Comparison of ENCODE assay signal across 8 mouse cellular contexts in genomic region chr19:3281886-3282285, GRCm38 (mm10). TPM values are rescaled to one million over a fixed set of nuclear protein-coding genes. Genes with fewer than 3 reads are reported as not detected.
DNase-seq lines count a peak whose midpoint lies in the region; ATAC-seq and TF ChIP-seq lines count a peak whose summit lies in the region.
"Had no signal": no experiment of that assay in that cellular context is flagged by ENCODE, and none has a peak within 500 bp of the region (broad histone marks: within the 10 kb centered on the region; RNA-seq: fewer than 3 reads in every experiment).

No protein-coding gene starts in this region.

- peaks cover 47% of the 10 kb centered on the region for H3K36me3 ChIP-seq in limb, embryonic 14.5 days (ENCODE audit: control insufficient read depth, insufficient read depth, low read length)
- no peaks in the 10 kb centered on the region for H3K36me3 ChIP-seq in stomach, embryonic 16.5 days (ENCODE audit: control insufficient read depth, insufficient read depth, low read length)

- ATAC-seq in limb, embryonic 14.5 days (ENCODE audit: low FRiP score, low read depth), result no peak
- no peak for ATAC-seq in stomach, embryonic 16.5 days (ENCODE audit: insufficient read depth, low FRiP score)

- no peak for TF ChIP-seq POLR2A in embryonic fibroblast, embryonic 13.5 days (IDR thresholded peaks at IDR 0.05; ENCODE audit: low read depth, low read length)
- no peak for TF ChIP-seq POLR2A in limb, embryonic 14.5 days (IDR thresholded peaks at IDR 0.05; ENCODE audit: borderline replicate concordance, extremely low read depth, insufficient read depth, insufficient read length)

- no peaks in the 10 kb centered on the region for H3K27me3 ChIP-seq in limb, embryonic 14.5 days (ENCODE audit: control insufficient read depth, insufficient read depth, low read length)
- no peaks in the 10 kb centered on the region for H3K27me3 ChIP-seq in stomach, embryonic 16.5 days (ENCODE audit: control insufficient read depth, insufficient read depth, low read length)

- peak overlapping the region; percentile 87 for H3K9ac ChIP-seq in limb, embryonic 14.5 days (ENCODE audit: low read depth, low read length, severe bottlenecking)
- peak overlapping the region; percentile 88 for H3K9ac ChIP-seq in stomach, embryonic 16.5 days (ENCODE audit: low read length)

- H3K9me3 ChIP-seq in limb, embryonic 14.5 days (ENCODE audit: control insufficient read depth, low read length), result no peaks in the 10 kb centered on the region
- H3K9me3 ChIP-seq in stomach, embryonic 16.5 days (replicated peaks; ENCODE audit: control insufficient read depth, low read length), result no peaks in the 10 kb centered on the region

- no peaks in the 10 kb centered on the region for H3K4me1 ChIP-seq in embryonic fibroblast, embryonic 13.5 days (ENCODE audit: control insufficient read depth, insufficient read depth, low read length)
- peaks cover 4% of the 10 kb centered on the region for H3K4me1 ChIP-seq in limb, embryonic 14.5 days (ENCODE audit: control insufficient read depth, insufficient read depth, low read length)
- peaks cover 14% of the 10 kb centered on the region for H3K4me1 ChIP-seq in stomach, embryonic 16.5 days (ENCODE audit: control insufficient read depth, insufficient read depth, low read length)

- peak overlapping the region; percentile 89 for H3K4me3 ChIP-seq in embryonic fibroblast, embryonic 13.5 days (ENCODE audit: insufficient read depth, low read length)
- H3K4me3 ChIP-seq in limb, embryonic 14.5 days (replicated peaks; ENCODE audit: low read length), result peak overlapping the region; percentile 71
- peak overlapping the region; percentile 95 for H3K4me3 ChIP-seq in stomach, embryonic 16.5 days (replicated peaks; ENCODE audit: low read length)

- H3K4me2 ChIP-seq in limb, embryonic 14.5 days (replicated peaks; ENCODE audit: low read depth, low read length, severe bottlenecking), result peak overlapping the region; percentile 77
- peak overlapping the region; percentile 79 for H3K4me2 ChIP-seq in stomach, embryonic 16.5 days (ENCODE audit: low read depth, low read length)

- 73% methylated on average over 4 of the region's 4 CpGs for WGBS in limb, embryonic 14.5 days
- WGBS in stomach, embryonic 16.5 days, result 60% methylated on average over 4 of the region's 4 CpGs

- H3K27ac ChIP-seq in embryonic fibroblast, embryonic 13.5 days (ENCODE audit: insufficient read depth, low read length), result no peak overlapping the region
- no peak overlapping the region for H3K27ac ChIP-seq in limb, embryonic 14.5 days (replicated peaks; ENCODE audit: low read depth, low read length)
- no peak overlapping the region for H3K27ac ChIP-seq in stomach, embryonic 16.5 days (ENCODE audit: low read length)

- no peak for TF ChIP-seq CTCF in embryonic fibroblast, embryonic 13.5 days (IDR thresholded peaks at IDR 0.05; ENCODE audit: borderline replicate concordance, insufficient read depth, low read length)

- peak; percentile 1 for DNase-seq in retina, embryonic 14.5 days (ENCODE audit: low spot score)
- no peak for DNase-seq in retina, postnatal 1 day
- no peak for DNase-seq in limb, embryonic 14.5 days (ENCODE audit: low spot score)
- DNase-seq in layer of hippocampus, postnatal 10 days (ENCODE audit: low spot score in 2 of 2), result no peak
- DNase-seq in thymus, postnatal 4 days, result no peak
- DNase-seq: embryo, embryonic 11 days had no signal

RNA-seq across cellular contexts. Expression of gene Mrpl21, which starts 0.8 kb away (rescaled TPM):
- polyA plus RNA-seq in embryonic fibroblast, embryonic 13.5 days (2011; ENCODE audit: insufficient read length, low read depth, missing spikeins), result 47.9 and 54.3 TPM in 2 replicates
- polyA plus RNA-seq in limb, embryonic 14.5 days (2012; rRNA removed), result 59.5 and 68.8 TPM in 2 replicates
- 124 and 126 TPM in 2 replicates for polyA plus RNA-seq in limb, embryonic 14.5 days (2014; fragmentation: Nextera tagmentation; extraction: Ambion mirVana)
- polyA plus RNA-seq in stomach, embryonic 16.5 days (2015; fragmentation: Nextera tagmentation; extraction: Ambion mirVana), result 102 and 104 TPM in 2 replicates
- 10 to 100 TPM; 55.1 to 55.7 TPM for total RNA-seq in layer of hippocampus, postnatal 10 days (2021)

RNA-seq across cellular contexts. Expression of gene Ighmbp2, which starts 0.9 kb away (rescaled TPM):
- polyA plus RNA-seq in embryonic fibroblast, embryonic 13.5 days (2011; ENCODE audit: insufficient read length, low read depth, missing spikeins), result 4.7 and 5.7 TPM in 2 replicates
- polyA plus RNA-seq in limb, embryonic 14.5 days (2012; rRNA removed), result 9.9 and 13.5 TPM in 2 replicates
- 9.5 and 9.9 TPM in 2 replicates for polyA plus RNA-seq in limb, embryonic 14.5 days (2014; fragmentation: Nextera tagmentation; extraction: Ambion mirVana)
- polyA plus RNA-seq in stomach, embryonic 16.5 days (2015; fragmentation: Nextera tagmentation; extraction: Ambion mirVana), result 8.2 and 8.9 TPM in 2 replicates
- total RNA-seq in layer of hippocampus, postnatal 10 days (2021), result 10 to 100 TPM; 12.4 to 12.6 TPM

RNA-seq across cellular contexts. Expression of gene Cpt1a, which starts 40.2 kb away (rescaled TPM):
- 35.2 and 38.0 TPM in 2 replicates for polyA plus RNA-seq in embryonic fibroblast, embryonic 13.5 days (2011; ENCODE audit: insufficient read length, low read depth, missing spikeins)
- 20.3 and 24.4 TPM in 2 replicates for polyA plus RNA-seq in limb, embryonic 14.5 days (2012; rRNA removed)
- 21.7 and 22.5 TPM in 2 replicates for polyA plus RNA-seq in limb, embryonic 14.5 days (2014; fragmentation: Nextera tagmentation; extraction: Ambion mirVana)
- 30.8 and 32.7 TPM in 2 replicates for polyA plus RNA-seq in stomach, embryonic 16.5 days (2015; fragmentation: Nextera tagmentation; extraction: Ambion mirVana)
- total RNA-seq in layer of hippocampus, postnatal 10 days (2021), result 10 to 100 TPM; 31.9 to 35.2 TPM
